In the genomic region with DNA sequence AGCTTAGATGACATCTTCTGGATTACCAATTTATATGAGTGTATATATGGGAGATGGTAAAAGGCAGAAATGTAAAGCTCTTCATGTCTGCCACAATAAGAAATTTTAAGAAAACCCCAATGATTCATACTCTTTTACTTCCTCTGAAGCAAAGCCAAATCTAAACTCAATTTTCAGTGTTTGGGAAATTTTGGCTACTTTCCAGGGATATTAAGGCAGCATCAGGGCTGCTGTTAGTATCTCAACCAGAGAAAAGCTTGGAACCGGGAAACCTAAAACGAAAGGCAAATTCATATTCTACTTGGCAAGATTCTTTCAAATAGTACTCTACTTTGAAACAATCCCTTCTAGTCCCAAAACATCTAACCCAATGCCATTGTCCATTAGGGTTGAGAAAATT, we compare ENCODE assay signal across 16 mouse cellular contexts.
"Had no signal": no experiment of that assay in that cellular context is flagged by ENCODE, and none has a peak within 500 bp of the region (broad histone marks: within the 10 kb centered on the region; RNA-seq: fewer than 3 reads in every experiment).

No protein-coding gene starts in this region.

- H3K4me2 ChIP-seq: neural tube, embryonic 13.5 days; neural tube, embryonic 15.5 days; stomach, embryonic 15.5 days had no signal

- DNase-seq: retina, postnatal 1 day; right cerebral cortex, adult 18-20 months; right cerebral cortex, postnatal 14 days; right cerebral cortex, postnatal 25 days; right cerebral cortex, postnatal 4 days; spleen, adult 18-20 months; thymus, adult 18-20 months; thymus, adult 2 months; thymus, postnatal 14 days; thymus, postnatal 25 days; thymus, postnatal 36 days; thymus, postnatal 4 days had no signal

- H3K9ac ChIP-seq: neural tube, embryonic 13.5 days; neural tube, embryonic 15.5 days; stomach, embryonic 15.5 days had no signal

- H3K9me3 ChIP-seq: neural tube, embryonic 13.5 days; neural tube, embryonic 15.5 days; stomach, embryonic 15.5 days had no signal

- H3K27me3 ChIP-seq: neural tube, embryonic 13.5 days; neural tube, embryonic 15.5 days; stomach, embryonic 15.5 days had no signal

- H3K4me3 ChIP-seq: neural tube, embryonic 13.5 days; neural tube, embryonic 15.5 days; stomach, embryonic 15.5 days had no signal

- H3K27ac ChIP-seq: neural tube, embryonic 13.5 days; neural tube, embryonic 15.5 days; stomach, embryonic 15.5 days; stomach, postnatal 0 days had no signal

- H3K4me1 ChIP-seq: neural tube, embryonic 13.5 days; neural tube, embryonic 15.5 days; stomach, embryonic 15.5 days had no signal

- H3K36me3 ChIP-seq: neural tube, embryonic 13.5 days; neural tube, embryonic 15.5 days; stomach, embryonic 15.5 days had no signal
